Mouse (Mus musculus) small intestine, adult 2 months (tissue): Measurements from ENCODE around the gene Hist1h2bf.
"Not testable (repeated sequence)": the region's sequence is repeated elsewhere in the genome, so short reads cannot be mapped to it uniquely, and the experiment has no call there.

Source experiments
- CTCF ChIP-seq: fragments of 200-500 bp; IDR thresholded peaks from 2 replicates; pipeline ENCODE4 v1.5.1; 2012; ENCODE audit warnings: low read depth, mild to moderate bottlenecking, control low read depth, inconsistent platforms, low read length, moderate library complexity, mixed read lengths; ENCODE audit not compliant: insufficient replicate concordance, insufficient read length; ENCODE audit errors: extremely low read depth
- POLR2A ChIP-seq: fragments of 200-500 bp; IDR thresholded peaks from 2 replicates; pipeline ENCODE4 v1.6.1; 2012; ENCODE audit warnings: low read depth, mild to moderate bottlenecking, control low read depth, inconsistent platforms, low read length, moderate library complexity

GRCm38 (mm10) chr13:23585442-23586098 is 11.6 kb upstream of the Hist1h2bf start:
- TF ChIP-seq CTCF = not testable (repeated sequence)
- TF ChIP-seq POLR2A = peak; percentile 88
